Mouse (Mus musculus): ENCODE results near the gene Sst.

Gene Sst

GRCm38 (mm10) chr16:23887910-23888579, 2.7 kb downstream of the Sst start:
- DNase-seq (ENCODE audit: low spot score), result no peak

GRCm38 (mm10) chr16:23885098-23885497, 5.7 kb downstream of the Sst start:
- DNase-seq (ENCODE audit: low spot score), result no peak

- DNase-seq (ENCODE audit: low spot score), result no peak
These were observed 35.5 kb downstream of the Sst start for GRCm38 (mm10) chr16:23855242-23855641.

- DNase-seq (ENCODE audit: low spot score), result no peak
These were observed 41.0 kb downstream of the Sst start for GRCm38 (mm10) chr16:23849720-23850119.

- DNase-seq (ENCODE audit: low spot score), result no peak
These were observed 41.6 kb downstream of the Sst start for GRCm38 (mm10) chr16:23849176-23849575.

- DNase-seq (ENCODE audit: low spot score), result no peak
These were observed 46.1 kb downstream of the Sst start for GRCm38 (mm10) chr16:23844622-23845021.

GRCm38 (mm10) chr16:23842609-23843008, 48.1 kb downstream of the Sst start:
- DNase-seq (ENCODE audit: low spot score), result no peak

Measured in testis, postnatal 14 days (tissue).